Mouse (Mus musculus): ENCODE data around the gene Opcml. TPM values are rescaled to one million over a fixed set of nuclear protein-coding genes. Genes with fewer than 3 reads are reported as not detected.

Opcml gene
- polyA plus RNA-seq, 1 experiment from 2014 or later = 0.10 TPM

GRCm38 (mm10) chr9:28806666-28807065 lies 1016.1 kb downstream of the Opcml start:
- no peak for ATAC-seq (ENCODE audit: insufficient read depth)

GRCm38 (mm10) chr9:28822060-28822459 lies 1031.5 kb downstream of the Opcml start:
- H3K4me2 ChIP-seq = no peak overlapping the region
- H3K4me3 ChIP-seq (replicated peaks) = no peak overlapping the region
- H3K36me3 ChIP-seq (replicated peaks) = no peaks in the 10 kb centered on the region
- H3K9me3 ChIP-seq (replicated peaks) = no peaks in the 10 kb centered on the region
- H3K9ac ChIP-seq = no peak overlapping the region
- no peak overlapping the region for H3K27ac ChIP-seq (replicated peaks)
- ATAC-seq (ENCODE audit: insufficient read depth) = no peak
- H3K27me3 ChIP-seq = no peaks in the 10 kb centered on the region
- WGBS (ENCODE audit: insufficient replicate concordance) = 85% methylated on average over 3 of the region's 3 CpGs
- H3K4me1 ChIP-seq (replicated peaks) = no peaks in the 10 kb centered on the region

More at GRCm38 (mm10) chr9:28806666-28807065, 1016.1 kb downstream of the Opcml start:
- no peak overlapping the region for H3K27ac ChIP-seq (replicated peaks)
- no peak overlapping the region for H3K4me2 ChIP-seq
- no peaks in the 10 kb centered on the region for H3K4me1 ChIP-seq (replicated peaks)
- H3K36me3 ChIP-seq (replicated peaks) = no peaks in the 10 kb centered on the region
- H3K9ac ChIP-seq = no peak overlapping the region
- no peaks in the 10 kb centered on the region for H3K9me3 ChIP-seq (replicated peaks)
- H3K27me3 ChIP-seq = no peaks in the 10 kb centered on the region
- H3K4me3 ChIP-seq (replicated peaks) = no peak overlapping the region

- Histone ChIP-seq H3K9ac (no peak overlapping the region), H3K27me3 (no peaks in the 10 kb centered on the region), H3K4me3 (replicated peaks) (no peak overlapping the region)
Measured at GRCm38 (mm10) chr9:28822466-28822865, 1031.9 kb downstream of the Opcml start.

GRCm38 (mm10) chr9:28825821-28826220 lies 1035.2 kb downstream of the Opcml start:
- H3K4me3 ChIP-seq (replicated peaks) = no peak overlapping the region
- no peak overlapping the region for H3K4me2 ChIP-seq
- H3K9ac ChIP-seq = no peak overlapping the region
- H3K27me3 ChIP-seq = no peaks in the 10 kb centered on the region
- no peaks in the 10 kb centered on the region for H3K4me1 ChIP-seq (replicated peaks)
- 50% methylated on average over 2 of the region's 2 CpGs for WGBS (ENCODE audit: insufficient replicate concordance)
- H3K27ac ChIP-seq (replicated peaks) = no peak overlapping the region
- H3K9me3 ChIP-seq (replicated peaks) = no peaks in the 10 kb centered on the region
- no peaks in the 10 kb centered on the region for H3K36me3 ChIP-seq (replicated peaks)
- no peak for ATAC-seq (ENCODE audit: insufficient read depth)

More at GRCm38 (mm10) chr9:28822466-28822865, 1031.9 kb downstream of the Opcml start:
- 59% methylated on average over 5 of the region's 5 CpGs for WGBS (ENCODE audit: insufficient replicate concordance)
- Histone ChIP-seq H3K4me1 (replicated peaks) (no peaks in the 10 kb centered on the region), H3K27ac (replicated peaks) (no peak overlapping the region), H3K4me2 (no peak overlapping the region), H3K9me3 (replicated peaks) (no peaks in the 10 kb centered on the region), H3K36me3 (replicated peaks) (no peaks in the 10 kb centered on the region)
- ATAC-seq (ENCODE audit: insufficient read depth) = no peak

- no peak overlapping the region for H3K9ac ChIP-seq
- ATAC-seq (ENCODE audit: insufficient read depth) = no peak
- H3K4me3 ChIP-seq (replicated peaks) = no peak overlapping the region
- no peaks in the 10 kb centered on the region for H3K27me3 ChIP-seq
- no peak overlapping the region for H3K4me2 ChIP-seq
- H3K36me3 ChIP-seq (replicated peaks) = no peaks in the 10 kb centered on the region
- 45% methylated on average over 2 of the region's 2 CpGs for WGBS (ENCODE audit: insufficient replicate concordance)
- H3K27ac ChIP-seq (replicated peaks) = no peak overlapping the region
- H3K4me1 ChIP-seq (replicated peaks) = no peaks in the 10 kb centered on the region
- no peaks in the 10 kb centered on the region for H3K9me3 ChIP-seq (replicated peaks)
Measured at GRCm38 (mm10) chr9:28845961-28846570, 1055.5 kb downstream of the Opcml start.

GRCm38 (mm10) chr9:28855826-28856225 lies 1065.3 kb downstream of the Opcml start:
- Histone ChIP-seq H3K36me3 (replicated peaks) (no peaks in the 10 kb centered on the region), H3K4me2 (no peak overlapping the region), H3K4me1 (replicated peaks) (no peaks in the 10 kb centered on the region), H3K4me3 (replicated peaks) (no peak overlapping the region), H3K27me3 (no peaks in the 10 kb centered on the region), H3K27ac (replicated peaks) (no peak overlapping the region), H3K9me3 (replicated peaks) (no peaks in the 10 kb centered on the region), H3K9ac (no peak overlapping the region)
- ATAC-seq (ENCODE audit: insufficient read depth) = no peak
- WGBS (ENCODE audit: insufficient replicate concordance) = 59% methylated on average over 7 of the region's 7 CpGs

GRCm38 (mm10) chr9:28861983-28862382 lies 1071.4 kb downstream of the Opcml start:
- 60% methylated on average over 4 of the region's 4 CpGs for WGBS (ENCODE audit: insufficient replicate concordance)

GRCm38 (mm10) chr9:28867256-28867655 lies 1076.7 kb downstream of the Opcml start:
- no peaks in the 10 kb centered on the region for H3K9me3 ChIP-seq (replicated peaks)
- no peaks in the 10 kb centered on the region for H3K4me1 ChIP-seq (replicated peaks)
- H3K36me3 ChIP-seq (replicated peaks) = no peaks in the 10 kb centered on the region
- H3K27ac ChIP-seq (replicated peaks) = no peak overlapping the region
- no peak overlapping the region for H3K4me2 ChIP-seq
- no peak overlapping the region for H3K4me3 ChIP-seq (replicated peaks)
- no peaks in the 10 kb centered on the region for H3K27me3 ChIP-seq
- no peak for ATAC-seq (ENCODE audit: insufficient read depth)
- WGBS (ENCODE audit: insufficient replicate concordance) = 68% methylated on average over 3 of the region's 3 CpGs
- no peak overlapping the region for H3K9ac ChIP-seq

More at GRCm38 (mm10) chr9:28861983-28862382, 1071.4 kb downstream of the Opcml start:
- Histone ChIP-seq H3K4me3 (replicated peaks) (no peak overlapping the region), H3K36me3 (replicated peaks) (no peaks in the 10 kb centered on the region), H3K4me2 (no peak overlapping the region), H3K27ac (replicated peaks) (no peak overlapping the region), H3K9me3 (replicated peaks) (no peaks in the 10 kb centered on the region), H3K27me3 (no peaks in the 10 kb centered on the region), H3K4me1 (replicated peaks) (no peaks in the 10 kb centered on the region), H3K9ac (no peak overlapping the region)
- ATAC-seq (ENCODE audit: insufficient read depth) = no peak

- no peaks in the 10 kb centered on the region for H3K36me3 ChIP-seq (replicated peaks)
- no peaks in the 10 kb centered on the region for H3K4me1 ChIP-seq (replicated peaks)
- no peak for ATAC-seq (ENCODE audit: insufficient read depth)
- H3K9ac ChIP-seq = no peak overlapping the region
- no peak overlapping the region for H3K4me2 ChIP-seq
- no peaks in the 10 kb centered on the region for H3K27me3 ChIP-seq
- WGBS (ENCODE audit: insufficient replicate concordance) = 59% methylated on average over 1 of the region's 1 CpGs
- H3K9me3 ChIP-seq (replicated peaks) = no peaks in the 10 kb centered on the region
- H3K27ac ChIP-seq (replicated peaks) = no peak overlapping the region
- no peak overlapping the region for H3K4me3 ChIP-seq (replicated peaks)
Measured at GRCm38 (mm10) chr9:28870478-28870877, 1079.9 kb downstream of the Opcml start.

GRCm38 (mm10) chr9:28882566-28882965 lies 1092.0 kb downstream of the Opcml start:
- Histone ChIP-seq H3K9me3 (replicated peaks) (no peaks in the 10 kb centered on the region), H3K36me3 (replicated peaks) (no peaks in the 10 kb centered on the region), H3K27me3 (no peaks in the 10 kb centered on the region), H3K4me2 (no peak overlapping the region), H3K4me3 (replicated peaks) (no peak overlapping the region), H3K27ac (replicated peaks) (no peak overlapping the region), H3K4me1 (replicated peaks) (no peaks in the 10 kb centered on the region), H3K9ac (no peak overlapping the region)
- 61% methylated on average over 1 of the region's 1 CpGs for WGBS (ENCODE audit: insufficient replicate concordance)
- ATAC-seq (ENCODE audit: insufficient read depth) = no peak

GRCm38 (mm10) chr9:28891611-28892010 lies 1101.0 kb downstream of the Opcml start:
- no peak overlapping the region for H3K4me2 ChIP-seq
- ATAC-seq (ENCODE audit: insufficient read depth) = no peak

GRCm38 (mm10) chr9:28903291-28903690 lies 1112.7 kb downstream of the Opcml start:
- 69% methylated on average over 1 of the region's 1 CpGs for WGBS (ENCODE audit: insufficient replicate concordance)
- Histone ChIP-seq H3K36me3 (replicated peaks) (no peaks in the 10 kb centered on the region), H3K4me3 (replicated peaks) (no peak overlapping the region), H3K27ac (replicated peaks) (no peak overlapping the region), H3K27me3 (no peaks in the 10 kb centered on the region), H3K4me2 (no peak overlapping the region), H3K9me3 (replicated peaks) (no peaks in the 10 kb centered on the region), H3K4me1 (replicated peaks) (no peaks in the 10 kb centered on the region), H3K9ac (no peak overlapping the region)
- ATAC-seq (ENCODE audit: insufficient read depth) = no peak

More at GRCm38 (mm10) chr9:28891611-28892010, 1101.0 kb downstream of the Opcml start:
- no peaks in the 10 kb centered on the region for H3K9me3 ChIP-seq (replicated peaks)
- H3K27ac ChIP-seq (replicated peaks) = no peak overlapping the region
- H3K4me3 ChIP-seq (replicated peaks) = no peak overlapping the region
- no peak overlapping the region for H3K9ac ChIP-seq
- WGBS (ENCODE audit: insufficient replicate concordance) = 64% methylated on average over 8 of the region's 8 CpGs
- H3K4me1 ChIP-seq (replicated peaks) = no peaks in the 10 kb centered on the region
- no peaks in the 10 kb centered on the region for H3K36me3 ChIP-seq (replicated peaks)
- no peaks in the 10 kb centered on the region for H3K27me3 ChIP-seq

Measured in liver, embryonic 15.5 days (tissue).